Mouse (Mus musculus): ENCODE measurements around the gene Vmn1r184. TPM values are rescaled to one million over a fixed set of nuclear protein-coding genes. Genes with fewer than 3 reads are reported as not detected.
"Not testable (repeated sequence)": the region's sequence is repeated elsewhere in the genome, so short reads cannot be mapped to it uniquely, and the experiment has no call there.

Gene Vmn1r184
- total RNA-seq (2021) = not detected

- intact Hi-C loops (cut with DNase I) = not testable (repeated sequence)
Observed at GRCm38 (mm10) chr7:26260034-26260433, at the start of gene Vmn1r184. Gene Vmn1r184 (plus strand): TSS chr7:26260334.

DNA sequence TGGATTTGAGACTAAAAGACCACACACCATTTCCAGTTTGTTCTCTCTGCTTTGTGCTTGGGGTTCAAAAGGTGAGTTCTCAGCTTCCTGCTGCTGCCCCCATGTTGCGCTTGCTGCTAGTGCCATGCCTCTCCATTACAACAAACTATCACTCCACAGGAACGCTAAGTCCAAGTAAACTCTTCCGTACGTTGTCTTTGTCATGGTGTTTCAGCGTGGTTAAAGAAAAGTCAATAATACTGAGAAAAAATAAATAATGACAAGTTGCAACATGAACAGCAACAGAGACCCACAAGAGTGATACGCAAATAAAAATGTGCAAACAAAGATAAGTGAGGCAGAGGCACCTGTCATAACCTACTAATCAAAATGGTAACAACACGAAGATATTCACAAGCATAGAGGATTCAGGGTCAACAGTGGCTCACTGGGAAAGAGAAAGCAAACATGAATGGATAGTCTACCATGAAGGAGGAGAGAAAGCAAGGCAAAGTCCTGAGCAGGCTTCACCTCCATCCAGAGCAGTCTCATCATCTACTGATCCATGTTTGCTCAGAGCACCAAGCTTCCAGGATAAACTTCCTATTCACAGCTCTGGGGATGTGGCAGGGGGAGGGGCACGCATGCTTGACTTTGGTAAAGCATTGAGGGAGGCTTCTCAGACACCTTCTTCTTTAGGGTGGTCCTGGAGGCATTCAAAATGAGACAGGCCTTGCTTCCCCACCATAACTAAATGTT is 43.5 kb downstream of the Vmn1r184 start:
- intact Hi-C loops (cut with DNase I); DNase-seq (ENCODE audit: low spot score in 2 of 2): not testable (repeated sequence)

More at GRCm38 (mm10) chr7:26260034-26260433, at the start of gene Vmn1r184:
- not testable (repeated sequence) for DNase-seq (ENCODE audit: low spot score in 2 of 2)

GRCm38 (mm10) chr7:26306926-26307325 is 46.8 kb downstream of the Vmn1r184 start, which contains the start of gene Cyp2a4:
Gene Cyp2a4 (plus strand): TSS chr7:26307169.
- DNase-seq (ENCODE audit: low spot score in 2 of 2); intact Hi-C loops (cut with DNase I): not testable (repeated sequence)

GRCm38 (mm10) chr7:26311786-26312185 is 51.7 kb downstream of the Vmn1r184 start:
- intact Hi-C loops (cut with DNase I); DNase-seq (ENCODE audit: low spot score in 2 of 2): not testable (repeated sequence)

DNA sequence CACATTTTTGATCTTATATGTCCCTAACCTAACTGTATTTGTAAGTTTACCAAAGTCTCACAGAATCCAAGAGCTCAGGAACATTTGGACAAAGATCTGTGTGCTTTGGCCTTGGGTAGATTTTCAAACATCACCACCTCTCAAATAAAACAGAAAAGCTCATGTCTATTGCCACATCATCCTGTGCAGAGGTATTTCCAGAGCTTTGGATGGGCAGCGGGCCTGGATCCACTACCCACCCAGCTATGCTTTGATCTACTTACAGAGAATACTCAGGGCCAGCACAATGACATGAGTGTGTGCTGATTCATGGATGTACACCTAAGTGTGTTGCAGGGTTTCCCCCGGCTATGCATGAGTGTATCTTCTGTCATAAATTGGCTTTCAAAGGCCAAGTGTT is 55.1 kb downstream of the Vmn1r184 start:
- DNase-seq (ENCODE audit: low spot score in 2 of 2); intact Hi-C loops (cut with DNase I): not testable (repeated sequence)

DNA sequence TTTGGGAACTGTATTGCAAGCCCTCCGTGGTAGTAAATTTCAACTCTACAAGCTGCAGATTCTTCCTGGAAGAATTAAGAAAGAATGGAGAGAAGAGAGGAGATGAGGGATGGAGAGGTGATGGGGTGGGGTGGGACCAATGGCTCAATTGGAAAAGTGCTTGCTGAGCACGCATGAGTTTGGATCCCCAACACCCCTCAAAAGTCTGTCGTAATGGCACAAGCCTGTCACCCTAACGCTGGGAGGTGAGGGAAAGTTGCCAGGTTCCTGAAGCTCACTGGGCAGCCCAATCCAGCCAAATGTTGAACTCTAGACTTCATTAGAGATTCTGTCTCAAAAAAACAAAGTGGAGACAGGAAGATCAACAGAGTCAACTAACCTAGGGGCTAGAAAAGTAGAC is 55.7 kb downstream of the Vmn1r184 start:
- DNase-seq (ENCODE audit: low spot score in 2 of 2); intact Hi-C loops (cut with DNase I): not testable (repeated sequence)

Other genes with a start within 250 kb of the Vmn1r184 start
- gene Cyp2b13, start 198.8 kb upstream of the Vmn1r184 start, total RNA-seq (2021) = not detected
- not detected for gene Cyp2b9, start 86.9 kb upstream of the Vmn1r184 start, total RNA-seq (2021)
- gene Cyp2a4, start 46.8 kb downstream of the Vmn1r184 start, total RNA-seq (2021) = not detected
- gene Nlrp9c, start 143.4 kb downstream of the Vmn1r184 start, total RNA-seq (2021) = not detected
- not detected for gene Nlrp4a, start 174.8 kb downstream of the Vmn1r184 start, total RNA-seq (2021)

Measured in left cerebral cortex, postnatal 36 days (tissue).